Mouse (Mus musculus) layer of hippocampus, adult 9-10 months (tissue): ENCODE data around the gene Best1.

Source experiments
- DNase-seq: peaks from one replicate; pipeline ENCODE4 v3.0.0; 2022; ENCODE audit warnings: low spot score

Best1 gene

DNA sequence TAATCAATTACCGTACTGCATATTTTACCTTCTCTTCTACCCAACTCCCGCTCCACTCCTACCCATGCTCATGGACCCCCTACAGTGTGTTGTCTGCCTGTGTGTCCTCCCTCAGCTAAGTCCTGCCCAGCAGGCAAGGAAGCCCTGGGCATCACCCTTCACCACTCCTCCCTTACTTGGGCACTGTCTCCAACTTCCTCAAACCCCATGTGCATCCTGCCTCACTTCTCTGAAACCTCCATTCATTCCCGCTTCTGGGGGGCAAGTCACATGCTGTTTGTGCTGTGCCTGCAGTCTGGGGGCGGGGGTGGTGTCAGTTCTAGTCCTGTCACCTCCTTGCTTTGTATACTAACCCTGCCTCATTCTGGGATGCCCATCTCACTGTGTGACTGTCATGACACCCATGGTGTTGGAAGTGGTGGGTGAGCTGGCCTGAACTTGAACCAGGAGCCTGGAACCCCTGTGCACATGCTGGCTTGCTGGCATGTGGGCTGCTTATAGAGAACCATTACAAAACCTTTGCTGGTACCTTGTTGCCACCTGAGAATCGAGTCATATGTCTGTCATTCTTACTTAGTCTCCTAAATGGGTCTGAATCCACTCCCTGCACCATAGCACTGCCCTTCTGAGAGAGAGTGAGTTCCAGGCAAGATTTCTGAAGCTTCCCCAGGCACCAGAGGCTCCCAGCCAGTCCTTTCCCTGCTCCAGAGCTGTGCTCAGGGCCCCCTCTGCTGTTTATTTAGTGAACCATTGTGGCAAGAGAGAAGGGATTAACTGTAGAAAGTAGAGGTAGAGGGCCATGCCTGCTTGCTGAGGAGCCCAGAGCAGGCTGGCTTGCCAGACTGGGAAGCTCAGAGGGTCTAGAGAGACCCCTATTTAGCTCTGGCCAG lies 21.2 kb upstream of the Best1 start:
- DNase-seq: no peak

- no peak for DNase-seq
Measured at GRCm38 (mm10) chr19:10021981-10022380, 20.5 kb upstream of the Best1 start.

GRCm38 (mm10) chr19:10019214-10019760 lies 17.9 kb upstream of the Best1 start:
- no peak for DNase-seq

- DNase-seq: no peak
Measured at GRCm38 (mm10) chr19:10018527-10018818, 17.0 kb upstream of the Best1 start.

- no peak for DNase-seq
Measured at GRCm38 (mm10) chr19:10017637-10018526, 16.4 kb upstream of the Best1 start.

DNA sequence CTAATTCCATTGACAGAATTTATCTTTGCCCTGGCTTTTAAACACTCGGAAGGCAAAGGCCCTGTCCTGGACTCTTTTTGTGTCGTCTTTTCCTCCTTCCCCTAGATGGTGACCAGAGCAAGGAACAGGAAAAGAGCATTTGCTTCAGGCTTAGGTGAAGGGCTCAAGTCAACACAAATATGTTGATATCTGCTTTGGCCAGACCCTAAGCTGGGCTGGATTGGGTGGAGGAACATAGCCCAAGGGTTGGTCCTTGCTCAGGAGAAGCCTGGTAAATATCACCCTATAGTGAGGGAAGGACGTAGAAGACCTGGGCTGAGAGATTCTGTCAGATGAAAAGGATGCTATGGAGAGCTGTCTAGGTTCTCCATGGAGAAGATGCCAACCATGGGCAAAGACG lies 14.7 kb upstream of the Best1 start:
- DNase-seq: no peak

DNA sequence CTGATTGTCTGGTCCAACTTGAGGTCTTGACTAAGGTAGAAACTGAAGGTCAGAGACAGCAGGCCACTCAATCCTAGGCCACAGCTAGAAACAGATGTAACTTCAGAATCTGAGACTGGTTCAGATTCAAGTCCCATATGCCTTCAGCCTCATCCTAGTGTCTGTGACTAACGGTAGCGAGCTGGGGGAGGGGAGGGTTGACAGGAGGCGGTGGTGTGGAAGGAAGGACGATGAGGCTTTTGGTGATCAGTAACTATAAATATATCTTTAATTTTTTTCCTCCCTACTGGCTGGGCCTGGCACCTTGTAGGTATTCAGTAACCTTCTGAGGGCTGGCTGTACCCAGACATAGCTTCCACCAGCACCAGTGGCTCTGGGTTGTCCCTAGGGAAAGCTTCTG lies 14.0 kb upstream of the Best1 start:
- no peak for DNase-seq

DNA sequence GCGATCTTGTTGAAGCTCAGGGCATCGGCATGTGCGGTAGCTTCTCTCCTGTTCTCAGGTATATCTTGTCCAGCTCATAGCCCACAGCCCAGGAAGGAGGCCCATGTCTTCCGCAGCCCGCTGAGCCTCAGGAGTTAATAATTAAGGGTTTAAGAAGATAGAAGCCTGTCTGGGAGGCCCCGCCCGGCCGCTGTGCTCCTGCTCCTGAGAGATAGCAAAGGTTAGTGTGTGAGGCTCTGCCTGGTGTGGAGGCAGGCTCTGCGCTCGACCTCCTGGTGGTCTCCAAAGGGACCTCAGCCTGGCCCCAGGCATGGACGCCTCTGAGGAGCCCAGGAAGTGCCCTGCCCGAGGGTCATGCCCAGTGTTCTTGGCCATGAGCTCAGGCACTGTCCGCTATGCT lies 13.4 kb upstream of the Best1 start:
- DNase-seq: no peak

- DNase-seq: no peak
Measured at GRCm38 (mm10) chr19:10013913-10014312, 12.5 kb upstream of the Best1 start.

GRCm38 (mm10) chr19:10013348-10013747 lies 11.9 kb upstream of the Best1 start:
- no peak for DNase-seq

DNA sequence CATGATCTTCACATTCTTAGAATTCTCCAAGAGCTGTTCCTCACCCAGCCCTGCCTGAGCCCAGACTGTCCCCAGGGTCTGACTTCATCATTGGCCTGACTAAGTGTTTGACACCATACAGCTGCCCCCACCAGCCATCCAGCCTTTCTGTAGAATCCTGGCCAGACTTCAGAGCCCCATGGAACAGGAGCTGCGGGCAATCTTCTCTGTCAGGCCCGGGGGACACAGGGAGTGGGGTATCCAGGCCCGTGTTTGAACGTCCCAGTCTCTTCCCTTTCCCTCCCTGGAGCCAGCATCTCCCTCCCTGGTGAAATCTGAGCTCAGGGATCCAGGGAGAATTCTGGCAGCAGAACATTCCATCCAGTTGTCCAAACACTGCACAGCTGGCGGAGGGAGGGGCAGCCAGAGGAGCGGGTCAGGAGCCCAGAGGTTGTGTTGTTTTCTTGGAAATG lies 11.4 kb upstream of the Best1 start:
- DNase-seq: no peak

- no peak for DNase-seq
Measured at GRCm38 (mm10) chr19:10011408-10011807, 10.0 kb upstream of the Best1 start.

DNA sequence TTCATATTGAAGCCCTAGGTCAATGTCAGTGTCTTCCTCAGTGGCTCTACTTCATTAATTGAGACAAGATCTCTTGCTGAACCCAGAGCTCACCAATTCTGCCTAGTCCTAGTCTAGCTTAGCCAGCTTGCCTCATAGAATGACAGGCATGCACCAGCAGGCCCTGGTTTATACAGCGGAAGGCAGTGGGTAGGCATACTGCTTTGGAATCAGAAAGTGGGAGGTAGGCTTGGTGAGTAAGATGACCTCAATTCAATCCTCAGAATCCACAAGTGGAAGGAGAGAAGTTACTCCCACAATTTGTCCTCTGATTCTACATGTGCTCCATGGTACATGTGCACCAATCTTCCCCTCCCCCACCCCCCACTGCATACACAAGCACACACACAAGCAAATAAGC lies 2.3 kb upstream of the Best1 start:
- no peak for DNase-seq

GRCm38 (mm10) chr19:10000330-10000729 lies 1.1 kb downstream of the Best1 start:
- peak; percentile 63 for DNase-seq

- DNase-seq: no peak
Measured at GRCm38 (mm10) chr19:9998736-9999486, 2.5 kb downstream of the Best1 start.

DNA sequence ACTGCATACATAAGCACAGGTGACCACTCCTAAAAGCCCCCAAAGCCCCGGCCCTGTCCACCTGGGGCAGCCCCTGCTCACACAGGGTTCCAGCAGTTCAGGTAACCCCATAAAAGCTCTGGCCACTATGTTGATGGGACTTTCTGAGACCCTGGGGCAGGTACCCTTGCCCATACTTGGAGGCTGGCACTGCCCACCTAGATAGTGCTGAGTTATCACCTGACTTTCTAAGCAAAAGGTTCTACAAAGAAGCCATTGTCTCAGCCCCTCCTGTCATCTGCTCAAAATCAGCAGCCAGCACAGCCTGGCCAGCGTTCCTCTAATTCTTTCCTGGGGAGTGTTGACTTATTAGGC lies 3.4 kb downstream of the Best1 start:
- no peak for DNase-seq

DNA sequence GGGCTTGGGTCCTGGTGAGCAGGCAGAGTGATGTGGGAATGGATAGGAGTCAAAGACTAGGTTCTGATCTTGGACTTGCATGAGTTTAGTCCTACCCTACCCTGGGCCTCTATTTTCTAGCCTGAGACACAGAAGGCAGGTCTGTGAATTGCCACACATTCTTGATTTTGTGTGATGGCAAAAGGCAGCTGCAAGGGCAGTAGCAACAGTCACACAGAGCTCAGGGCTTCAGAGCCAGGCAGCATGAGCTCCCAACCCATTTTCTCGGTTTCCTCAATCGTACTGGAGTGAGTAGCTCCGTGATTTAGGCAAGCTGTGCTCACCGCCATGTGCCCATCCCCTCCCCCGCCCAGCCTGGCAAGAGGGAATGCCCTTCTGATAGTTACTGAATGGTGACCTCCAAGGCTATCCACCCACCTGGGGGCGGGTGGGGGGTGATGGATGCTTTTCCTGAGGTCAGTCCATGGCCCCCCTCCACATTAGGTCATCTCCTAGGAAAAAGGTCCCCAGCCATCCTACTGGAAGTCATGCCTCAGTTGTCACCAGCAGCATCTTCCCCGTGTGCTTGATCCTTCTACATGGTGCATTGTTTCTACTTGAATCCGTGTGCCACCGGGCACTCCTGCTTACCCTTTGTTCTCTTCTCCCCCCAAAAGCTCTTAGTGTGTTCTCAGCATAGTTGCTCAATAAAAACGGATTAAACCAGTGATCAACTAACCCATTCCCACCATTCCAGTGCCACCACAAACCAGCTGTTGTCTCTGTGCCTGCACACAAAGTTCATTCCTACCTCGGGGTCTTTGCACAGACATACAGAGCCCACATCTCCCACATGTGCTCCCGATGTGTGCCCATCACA lies 4.0 kb downstream of the Best1 start:
- no peak for DNase-seq

GRCm38 (mm10) chr19:9993036-9993656 lies 8.3 kb downstream of the Best1 start:
- peak; percentile 73 for DNase-seq

DNA sequence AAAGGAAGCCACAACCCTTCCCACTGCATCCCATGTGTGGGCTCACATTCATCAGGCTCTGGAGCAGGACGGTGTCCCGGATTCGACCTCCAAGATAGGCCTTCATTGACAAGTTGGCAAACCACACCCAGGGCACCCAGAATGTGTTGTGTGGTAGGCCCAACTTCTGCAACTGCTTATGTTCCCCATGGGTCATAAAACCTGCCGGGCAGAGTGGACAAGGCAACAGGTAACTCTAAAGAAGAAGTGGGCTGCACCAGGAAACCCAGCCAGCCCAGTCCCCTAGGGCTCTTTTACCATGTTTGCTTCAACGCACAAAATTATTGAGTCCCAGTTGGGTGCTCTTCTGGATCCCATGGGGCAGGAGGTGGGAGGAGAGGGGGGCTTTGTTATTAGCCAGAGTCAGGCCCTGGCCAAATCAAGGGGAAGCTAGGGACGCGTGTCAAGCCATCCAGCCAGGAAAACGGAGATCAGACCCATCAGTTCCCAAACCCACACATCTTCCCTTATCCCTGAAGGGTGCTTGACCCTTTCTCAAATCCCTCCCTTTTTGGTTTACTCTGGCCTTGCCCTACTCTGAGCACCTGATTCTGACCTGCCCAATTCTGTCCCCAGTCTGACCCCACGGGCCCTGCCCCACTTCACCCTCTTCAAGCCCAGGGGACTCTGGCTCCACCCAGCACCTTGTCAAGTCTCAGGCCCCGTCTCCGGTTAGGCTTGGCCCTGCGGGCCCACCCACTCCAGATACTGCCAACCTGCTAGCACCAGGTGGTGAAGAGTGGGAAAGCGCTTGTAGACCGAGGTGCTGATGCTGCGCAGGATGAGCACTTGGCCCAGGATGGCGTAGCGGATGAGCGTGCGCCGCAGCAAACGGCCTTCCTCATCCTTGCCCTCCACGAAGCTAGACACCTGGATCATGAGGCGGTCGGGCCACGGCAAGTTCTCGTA lies 9.1 kb downstream of the Best1 start:
- DNase-seq: no peak

DNA sequence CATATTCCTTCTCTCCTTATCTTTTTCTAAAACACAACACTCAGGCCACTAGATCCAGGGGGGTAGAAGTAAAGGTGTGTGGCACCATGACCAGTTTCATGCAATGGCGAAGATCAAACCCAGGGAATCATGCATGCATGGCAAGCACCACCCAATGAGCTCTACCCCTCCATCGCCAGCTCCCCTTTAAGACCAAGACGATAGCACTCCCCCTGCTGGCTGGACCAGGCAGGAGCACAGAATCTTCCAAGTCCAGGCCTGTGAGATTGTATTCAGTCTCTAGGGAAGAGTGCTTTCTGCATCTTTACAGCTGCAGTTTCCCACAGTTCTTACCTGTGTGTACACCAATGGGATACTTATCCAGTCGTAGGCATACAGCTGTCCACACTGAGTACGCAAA lies 10.1 kb downstream of the Best1 start:
- peak; percentile 68 for DNase-seq
